Mouse (Mus musculus) embryo, embryonic 11 days (tissue): ENCODE measurements at regions not wholly inside any gene's neighbourhood (a gene's known extent, or its start where the extent isn't known, plus 50 kb on each side); places are given as distances from the start of the nearest gene placed in this dataset.

Source experiments
- DNase-seq: peaks from one replicate; pipeline ENCODE4 v3.0.0-alpha.2; 2015

DNA sequence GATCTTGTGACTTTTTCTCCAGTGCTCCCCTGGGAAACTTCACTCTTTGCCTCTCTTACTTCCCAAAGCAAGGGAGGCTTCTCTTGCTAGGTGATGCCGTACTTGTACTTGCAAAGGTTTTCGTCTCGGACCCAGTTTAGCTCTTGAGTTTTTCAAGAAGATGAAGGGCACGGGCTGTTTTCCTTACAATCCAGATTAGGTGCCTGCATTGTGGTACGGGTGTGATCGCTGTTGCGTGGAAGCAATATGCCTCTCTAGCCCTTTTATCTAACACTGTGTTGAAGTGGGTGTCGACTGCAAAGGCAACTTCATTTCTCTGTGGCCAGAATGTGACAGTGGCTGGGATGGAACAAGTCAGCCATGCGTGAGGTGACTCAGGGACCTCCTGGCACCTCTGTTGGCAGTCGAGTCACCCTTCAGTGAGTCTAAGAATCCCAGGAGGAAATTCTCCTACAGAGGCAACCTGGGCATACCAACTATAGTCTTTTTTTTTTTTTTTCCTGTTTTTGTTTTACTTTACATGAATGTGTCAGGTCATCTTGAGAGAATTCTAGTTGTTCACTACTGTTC lies 138.7 kb upstream of the Dnajc19 start:
- DNase-seq, result no peak

DNA sequence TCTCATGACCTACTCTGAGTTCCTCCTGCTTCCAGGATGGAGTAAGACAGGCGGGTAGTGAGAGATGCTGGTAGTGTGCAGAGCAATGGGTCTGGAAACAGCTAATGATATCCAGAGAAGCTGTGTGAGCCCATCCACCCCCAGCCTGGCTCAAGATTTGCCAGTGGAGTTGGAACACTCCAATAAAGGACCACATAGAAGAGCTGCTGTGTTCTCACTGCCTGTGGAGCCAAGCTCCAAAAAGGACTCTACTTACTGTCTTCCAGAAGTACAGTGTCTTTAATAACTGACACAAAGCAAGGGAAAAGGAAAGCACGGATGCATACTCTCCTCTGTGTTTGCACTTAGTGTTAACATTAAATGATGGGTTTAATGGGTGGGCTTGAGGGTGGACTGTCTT lies 138.0 kb upstream of the Dnajc19 start:
- DNase-seq, result no peak

GRCm38 (mm10) chr3:34217911-34218310 lies 136.8 kb upstream of the Dnajc19 start:
- no peak for DNase-seq

DNA sequence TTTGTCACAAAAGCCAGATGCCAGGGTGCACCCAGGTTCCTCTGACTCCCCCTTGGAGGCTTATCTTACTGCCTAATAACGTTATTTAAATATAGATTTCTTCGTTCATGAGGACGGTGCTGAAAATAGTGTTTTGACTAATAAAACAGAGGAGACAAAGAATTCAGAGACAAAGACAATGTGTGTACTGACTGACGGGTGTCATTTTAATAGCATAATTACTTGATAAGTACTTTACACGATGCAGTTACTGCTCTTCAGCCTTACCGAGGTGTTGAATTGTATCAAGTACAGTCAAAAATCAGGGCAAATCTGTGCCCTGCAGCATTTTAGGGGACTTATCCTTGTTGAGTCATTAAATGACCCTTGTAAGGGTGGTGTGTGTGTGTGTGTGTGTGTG lies 133.1 kb upstream of the Dnajc19 start:
- DNase-seq, result no peak

DNA sequence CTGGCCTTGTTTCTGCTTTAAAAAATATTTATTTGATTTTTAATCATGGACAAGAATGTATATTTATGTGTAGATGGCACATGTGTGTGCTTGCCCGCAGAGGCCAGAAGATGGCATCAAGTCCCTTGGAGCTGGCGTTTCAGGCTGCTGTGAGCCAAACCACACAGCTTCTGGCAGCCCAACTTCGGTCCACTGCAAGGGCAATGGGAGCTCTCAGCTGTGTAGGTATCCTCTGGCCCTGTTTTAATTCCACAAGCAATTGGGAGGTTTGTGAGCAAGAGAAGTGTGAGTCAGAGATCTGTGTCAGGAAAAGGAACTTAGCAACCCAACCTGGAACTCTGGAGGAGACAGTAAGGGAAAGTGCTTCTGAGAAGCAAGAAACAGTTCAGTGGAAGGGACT lies 125.3 kb upstream of the Dnajc19 start:
- no peak for DNase-seq

DNA sequence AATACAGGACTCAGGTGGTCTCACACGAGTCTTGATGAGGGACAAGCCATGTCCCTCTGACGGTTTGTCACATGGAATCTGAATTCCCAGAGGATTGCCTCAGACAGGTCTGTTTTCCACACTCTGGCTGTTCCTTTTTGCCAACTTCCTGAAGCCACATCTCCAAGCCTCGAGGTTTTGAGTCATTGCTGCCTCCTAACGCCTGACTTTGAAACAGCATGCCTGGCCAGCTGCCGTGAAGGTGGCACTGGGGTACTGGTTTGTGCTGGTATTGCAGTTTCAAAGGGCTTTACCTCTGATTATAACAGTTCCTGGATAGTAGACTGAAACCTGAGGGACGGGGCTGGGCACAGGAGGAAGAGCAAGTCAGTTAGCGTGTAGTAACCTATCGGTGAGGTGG lies 117.1 kb upstream of the Dnajc19 start:
- peak; percentile 63 for DNase-seq

DNA sequence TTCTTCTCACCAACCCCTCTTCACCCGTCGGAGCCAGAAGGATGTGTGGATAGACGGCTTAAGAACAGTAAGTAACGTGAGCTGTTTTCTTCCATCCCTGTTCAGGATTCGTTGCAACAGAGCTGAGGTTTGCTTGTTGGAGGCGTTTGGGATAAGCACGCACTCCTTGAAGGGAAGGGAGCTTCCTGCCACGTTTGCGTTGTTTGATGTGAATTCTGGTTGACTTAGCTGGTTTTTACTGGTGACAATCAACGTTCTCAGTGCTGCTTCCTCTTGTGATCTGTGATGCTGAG lies 116.0 kb upstream of the Dnajc19 start:
- peak; percentile 15 for DNase-seq

DNA sequence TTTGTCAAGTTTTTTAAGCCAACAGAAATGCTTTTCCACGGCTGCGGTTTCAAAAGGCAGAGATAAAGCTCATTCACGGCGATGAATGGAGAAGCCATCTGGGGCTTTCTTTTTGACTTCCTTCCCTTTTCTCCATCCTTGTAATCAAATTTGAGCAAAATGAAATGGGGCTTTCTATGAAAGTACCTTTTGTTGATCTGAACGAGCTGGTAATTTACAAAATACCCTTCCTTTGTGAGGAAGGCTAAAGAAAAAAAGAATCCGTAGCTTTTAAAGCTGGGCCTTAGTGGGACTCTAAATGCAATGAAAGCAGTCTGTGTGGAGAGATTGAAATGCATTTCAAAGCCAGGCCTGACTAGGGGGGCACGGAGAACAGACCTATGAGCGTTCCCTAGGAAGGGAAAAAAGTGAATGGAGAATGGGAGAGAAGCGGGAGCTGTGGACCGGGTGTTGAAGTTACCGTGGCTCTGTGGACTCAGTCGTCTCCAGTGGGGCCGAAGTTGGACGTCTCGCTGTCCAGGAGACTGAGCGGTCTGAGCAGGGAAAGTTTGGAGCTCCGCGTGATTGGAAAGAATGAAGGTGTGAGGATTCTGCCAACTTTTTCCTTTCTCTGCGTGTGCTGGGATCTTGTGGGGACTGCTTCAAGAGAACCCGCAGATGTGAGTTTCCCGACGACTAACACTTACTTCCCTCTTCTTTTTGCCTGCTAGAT lies 115.5 kb upstream of the Dnajc19 start:
- peak; percentile 45 for DNase-seq

DNA sequence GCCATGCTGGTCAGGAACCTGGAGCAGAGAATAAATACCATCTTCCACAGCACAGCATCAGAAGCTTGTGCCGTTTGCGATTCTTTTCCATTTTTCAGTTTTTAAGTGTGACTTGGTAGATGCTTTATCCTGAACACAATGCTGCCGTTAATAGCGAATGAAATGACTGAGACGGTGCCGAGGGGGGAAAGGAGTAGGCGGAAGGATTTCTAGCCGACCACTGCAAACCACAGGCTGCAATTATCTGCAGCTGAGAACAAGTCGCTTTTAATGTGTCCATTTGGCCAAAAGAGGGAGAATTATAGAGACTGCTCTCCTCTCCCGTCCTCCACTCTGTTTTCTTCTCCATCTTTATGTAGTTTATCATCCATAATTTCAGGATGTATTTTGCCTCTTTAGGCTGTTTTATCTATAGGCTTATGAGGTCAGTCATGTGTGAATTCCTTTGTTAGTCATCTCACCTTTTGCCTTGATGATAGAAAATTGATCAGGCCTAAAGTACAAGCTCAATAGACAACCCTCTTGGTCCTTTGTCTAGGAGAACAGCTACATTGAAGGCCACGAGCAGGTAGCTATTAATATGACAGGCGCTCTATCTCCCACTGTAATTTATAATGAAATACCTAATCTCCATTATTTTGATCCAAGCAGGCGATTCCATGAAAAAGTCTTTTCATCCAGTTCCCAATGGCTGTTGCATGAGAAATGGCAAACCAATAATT lies 114.8 kb upstream of the Dnajc19 start:
- DNase-seq, result peak; percentile 28

DNA sequence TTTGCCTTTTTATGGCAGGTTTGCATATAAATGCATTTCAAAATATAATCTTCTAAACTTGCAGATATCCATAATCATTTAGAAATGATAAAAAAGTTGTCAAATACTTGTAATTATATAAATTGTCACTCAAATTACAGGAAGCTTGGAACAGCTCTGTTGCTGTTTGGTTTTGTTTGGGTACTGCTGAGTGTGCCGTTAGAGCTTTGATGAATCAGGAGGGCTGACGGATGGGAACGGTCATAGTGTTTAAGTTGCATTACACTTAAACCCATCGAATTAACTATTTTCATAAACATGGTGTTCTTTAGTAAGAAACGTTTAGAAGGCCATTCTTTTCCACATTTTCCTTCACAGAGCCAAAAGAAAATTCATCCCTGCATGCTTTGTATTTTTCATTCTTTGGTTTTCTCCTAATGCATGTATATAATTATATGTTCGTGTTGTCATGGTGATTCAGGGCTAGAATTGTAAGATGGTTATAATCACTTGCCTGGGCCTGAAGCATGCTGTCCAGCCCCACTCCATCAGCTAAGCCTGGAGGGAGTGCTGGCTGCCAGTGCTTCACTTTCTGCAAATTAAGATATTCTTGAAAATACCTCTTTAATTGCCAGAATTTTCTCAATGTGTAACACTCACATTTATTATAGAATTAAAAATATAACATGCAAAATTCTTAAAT lies 92.4 kb upstream of the Dnajc19 start:
- DNase-seq, result no peak

DNA sequence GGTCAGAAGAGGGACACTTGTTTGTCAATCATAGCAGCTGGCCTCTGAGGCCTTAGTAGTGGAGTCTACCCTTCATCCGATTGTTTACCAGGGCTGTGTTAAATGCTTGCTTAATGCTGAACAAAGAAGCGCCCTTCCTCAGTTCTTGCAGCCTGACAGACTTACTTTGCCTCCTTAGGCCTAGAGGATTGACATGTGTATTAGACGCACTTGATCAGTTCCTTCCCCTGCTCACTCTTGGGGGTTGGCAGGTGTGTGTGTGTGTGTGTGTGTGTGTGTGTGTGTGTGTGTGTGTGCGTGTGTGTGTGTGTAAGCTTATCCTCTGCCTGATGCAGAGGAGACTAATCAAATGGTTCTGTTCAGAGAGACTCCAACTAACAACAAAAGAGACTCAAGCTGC lies 91.8 kb upstream of the Dnajc19 start:
- DNase-seq, result no peak

- DNase-seq, result no peak
Measured at GRCm38 (mm10) chr3:34171893-34172292, 90.8 kb upstream of the Dnajc19 start.

DNA sequence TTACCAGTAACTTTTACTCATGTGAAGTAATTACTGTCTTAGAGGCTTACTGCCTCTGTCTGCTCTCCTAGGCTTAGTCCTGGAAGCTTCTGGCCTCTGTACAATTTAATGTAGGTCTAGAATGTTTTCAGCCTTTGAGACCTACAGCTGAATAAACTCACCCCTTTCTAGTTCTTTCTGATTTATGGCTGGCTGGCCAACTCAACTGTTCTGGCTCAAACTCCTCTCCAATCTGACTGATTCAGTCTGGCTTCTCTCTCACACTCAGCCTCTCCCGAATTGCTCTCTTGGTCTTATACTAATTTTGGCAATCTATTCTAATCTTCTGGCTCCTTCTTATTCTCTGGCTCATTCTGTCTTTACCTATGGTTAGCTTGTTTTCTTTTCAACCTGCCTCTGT lies 87.0 kb upstream of the Dnajc19 start:
- DNase-seq, result no peak

DNA sequence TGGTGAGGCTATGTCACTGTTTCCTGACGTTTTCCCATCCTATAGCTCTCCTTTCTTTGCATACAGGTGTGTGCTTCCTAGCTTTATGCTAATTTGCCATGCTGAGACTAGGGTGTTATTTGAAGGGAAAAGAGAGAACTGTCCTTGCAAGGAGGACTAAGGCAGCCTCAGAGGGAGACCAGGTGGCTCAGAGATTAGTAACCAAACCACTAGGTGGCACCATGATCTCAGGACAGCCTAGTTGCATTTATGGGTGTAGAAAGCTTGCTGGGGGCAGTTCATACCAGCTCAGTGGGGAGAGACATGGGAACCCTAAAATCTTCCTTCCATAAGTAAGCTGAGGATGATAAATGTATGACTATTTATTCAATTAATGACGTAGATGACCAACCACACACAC lies 68.9 kb upstream of the Dnajc19 start:
- peak; percentile 45 for DNase-seq

DNA sequence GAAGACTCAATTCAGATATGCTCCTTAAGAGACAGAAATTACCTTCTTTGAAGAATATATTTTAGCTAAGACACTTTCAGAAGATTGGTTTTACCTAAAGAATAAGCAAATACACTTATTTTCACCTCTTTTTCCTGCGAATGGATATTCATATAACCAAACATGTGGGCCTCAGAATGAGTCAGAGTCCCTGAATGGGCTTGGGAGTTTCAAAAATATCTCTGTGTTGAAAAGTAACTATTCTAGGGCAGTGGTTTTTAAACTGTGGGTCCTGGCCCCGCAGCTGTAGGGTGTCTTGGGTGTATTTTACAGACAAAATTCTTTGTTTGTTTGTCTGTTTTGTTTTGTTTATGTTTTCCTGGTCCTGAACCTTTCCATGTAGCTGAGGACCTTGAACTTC lies 62.5 kb upstream of the Dnajc19 start:
- no peak for DNase-seq

- no peak for DNase-seq
Measured at GRCm38 (mm10) chr3:34139227-34139626, 58.1 kb upstream of the Dnajc19 start.

GRCm38 (mm10) chr3:34137984-34138383 lies 56.9 kb upstream of the Dnajc19 start:
- no peak for DNase-seq

DNA sequence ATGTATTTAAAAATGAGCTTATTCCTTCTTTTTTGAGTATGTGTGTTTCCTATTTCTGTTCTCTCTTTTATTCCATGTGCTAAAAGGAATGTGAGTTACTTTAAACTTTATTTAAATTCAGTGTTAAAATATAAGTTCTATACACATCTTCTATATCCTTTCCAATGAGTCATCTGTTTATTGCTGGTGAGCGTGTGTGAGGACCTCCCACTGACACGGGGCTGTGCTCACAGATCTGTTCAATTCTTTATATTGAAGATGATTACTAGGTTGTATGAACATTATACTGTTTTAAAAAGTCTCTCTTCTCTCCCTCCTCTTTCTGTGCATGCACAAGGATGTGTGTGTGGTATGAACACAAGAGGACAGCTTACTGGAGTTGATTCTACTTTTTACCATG lies 55.3 kb upstream of the Dnajc19 start:
- no peak for DNase-seq
